13 mouse cellular contexts compared by ENCODE assay signal in the genomic region with DNA sequence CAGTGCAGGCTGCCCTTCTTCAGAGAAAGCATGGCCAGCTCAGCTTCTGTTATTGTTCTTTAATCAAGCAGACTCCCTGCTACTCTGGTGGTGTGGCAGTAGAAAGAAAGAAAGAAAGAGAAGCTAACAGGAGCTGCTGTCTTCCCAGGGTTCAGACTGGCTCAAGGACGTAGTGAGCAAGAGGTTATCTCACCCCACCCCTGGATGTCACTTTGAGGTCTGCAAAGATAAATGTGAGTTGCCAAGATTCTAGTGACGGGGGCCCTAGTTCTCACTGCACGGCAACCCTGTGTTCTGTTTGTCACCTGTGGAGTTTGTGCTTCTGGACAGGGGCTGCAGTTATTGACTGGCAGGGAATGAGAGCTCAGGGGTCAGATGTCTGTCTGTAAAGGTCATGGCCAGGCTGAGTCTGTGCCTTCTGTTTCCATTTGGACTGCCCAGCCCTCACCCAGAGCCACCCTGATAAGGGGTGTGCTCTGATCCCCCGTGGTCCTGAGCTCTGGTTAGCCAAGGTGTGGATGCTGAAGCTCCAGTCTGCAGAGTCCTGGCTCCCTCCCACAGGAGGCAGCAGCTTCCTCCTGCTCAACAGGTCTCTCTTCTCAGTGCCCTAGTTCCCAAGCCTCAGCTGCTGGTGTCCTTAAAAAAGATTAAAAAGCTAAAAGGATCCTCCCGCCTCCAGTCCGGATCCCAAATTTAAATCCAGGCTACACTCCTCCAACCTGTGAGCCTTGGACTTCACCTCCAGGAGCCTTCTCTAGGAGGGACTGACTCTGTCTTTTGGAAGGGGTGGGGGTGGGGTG.
A peak's percentile ranks its signal among the peaks of the same experiment; 100 is the strongest.
DNase-seq lines count a peak whose midpoint lies in the region; ATAC-seq and TF ChIP-seq lines count a peak whose summit lies in the region.
"Had no signal": no experiment of that assay in that cellular context is flagged by ENCODE, and none has a peak within 500 bp of the region (broad histone marks: within the 10 kb centered on the region; RNA-seq: fewer than 3 reads in every experiment).

No protein-coding gene starts in this region.

- H3K27me3 ChIP-seq in forebrain, embryonic 11.5 days (ENCODE audit: control insufficient read depth, insufficient read depth, low read length) = no peaks in the 10 kb centered on the region
- no peaks in the 10 kb centered on the region for H3K27me3 ChIP-seq in liver, embryonic 13.5 days

- no peak for TF ChIP-seq POLR2A in olfactory bulb, adult 2 months (IDR thresholded peaks at IDR 0.05; ENCODE audit: insufficient read depth, low read depth, low read length)

- 32% methylated on average over 6 of the region's 6 CpGs for WGBS in forebrain, embryonic 11.5 days
- WGBS in liver, embryonic 13.5 days (ENCODE audit: insufficient replicate concordance) = 28% methylated on average over 6 of the region's 6 CpGs
- WGBS in olfactory bulb, adult 2 months = 21% methylated on average over 6 of the region's 6 CpGs

- H3K27ac ChIP-seq in layer of hippocampus, adult 2 months = peak overlapping the region; percentile 84
- H3K27ac ChIP-seq in forebrain, embryonic 11.5 days (ENCODE audit: low read depth, low read length) = no peak overlapping the region
- no peak overlapping the region for H3K27ac ChIP-seq in liver, embryonic 13.5 days
- peak overlapping the region; percentile 94 for H3K27ac ChIP-seq in olfactory bulb, adult 2 months (ENCODE audit: insufficient read depth, low read depth, low read length)

- no peaks in the 10 kb centered on the region for H3K9me3 ChIP-seq in forebrain, embryonic 11.5 days (ENCODE audit: control insufficient read depth, low read length)
- H3K9me3 ChIP-seq in liver, embryonic 13.5 days (replicated peaks) = no peaks in the 10 kb centered on the region

- no peak for DNase-seq in layer of hippocampus, adult 2 months (ENCODE audit: low spot score in 2 of 2)
- DNase-seq in layer of hippocampus, adult 8-10 months (ENCODE audit: low spot score in 2 of 2) = no peak
- no peak for DNase-seq in forebrain, embryonic 11.5 days (ENCODE audit: low spot score)
- no peak for DNase-seq in liver, embryonic 13.5 days
- DNase-seq in heart, adult 11 months = no peak
- DNase-seq in kidney, adult 8-10 months = no peak
- DNase-seq: cerebellum, adult 18-20 months; lung, adult 2 months; right cerebral cortex, postnatal 25 days had no signal

- peak overlapping the region; percentile 48 for H3K9ac ChIP-seq in forebrain, embryonic 11.5 days (ENCODE audit: low read length)
- H3K9ac ChIP-seq in liver, embryonic 13.5 days = no peak overlapping the region

- 0 out of 2 replicates have a peak, but pooled peaks have one; percentile 5 for TF ChIP-seq CTCF in layer of hippocampus, adult 2 months (conservative IDR thresholded peaks at IDR 0.05)
- TF ChIP-seq CTCF in olfactory bulb, adult 2 months (IDR thresholded peaks at IDR 0.05; ENCODE audit: insufficient read depth, low read depth, low read length) = no peak

- H3K4me2 ChIP-seq in forebrain, embryonic 11.5 days (ENCODE audit: low read depth, low read length, severe bottlenecking) = peak overlapping the region; percentile 40; the same call in 1 of the 2 replicates
- H3K4me2 ChIP-seq in liver, embryonic 13.5 days = no peak overlapping the region

- H3K4me3 ChIP-seq in layer of hippocampus, adult 2 months = peak overlapping the region; percentile 53
- H3K4me3 ChIP-seq in forebrain, embryonic 11.5 days (ENCODE audit: low read depth, low read length) = no peak overlapping the region; the same call in 1 of the 2 replicates
- H3K4me3 ChIP-seq in liver, embryonic 13.5 days (replicated peaks) = no peak overlapping the region
- peak overlapping the region; percentile 72 for H3K4me3 ChIP-seq in olfactory bulb, adult 2 months (ENCODE audit: insufficient read depth, low read depth, low read length)
- H3K4me3 ChIP-seq: erythroblast, embryonic 14.5 days had no signal

- H3K4me1 ChIP-seq in forebrain, embryonic 11.5 days (replicated peaks; ENCODE audit: control insufficient read depth, insufficient read depth, low read length) = peaks cover 13% of the 10 kb centered on the region
- 0 out of 2 replicates have a peak, but pooled peaks cover 3% of the 10 kb centered on the region for H3K4me1 ChIP-seq in liver, embryonic 13.5 days (replicated peaks)
- H3K4me1 ChIP-seq in olfactory bulb, adult 2 months (ENCODE audit: control insufficient read depth, insufficient read depth, low read length) = peaks cover 56% of the 10 kb centered on the region

- ATAC-seq in forebrain, embryonic 11.5 days (replicated peaks; ENCODE audit: low FRiP score) = no peak
- ATAC-seq in liver, embryonic 13.5 days (ENCODE audit: low read depth) = peak; percentile 53; the same call in 1 of the 2 replicates
- no peak for ATAC-seq in erythroid progenitor cell, adult 5-6 weeks (replicated peaks; ENCODE audit: low FRiP score, poor library complexity, severe bottlenecking)
- ATAC-seq: intestine, embryonic 16.5 days had no signal

- H3K36me3 ChIP-seq in forebrain, embryonic 11.5 days (ENCODE audit: control insufficient read depth, insufficient read depth, low read length) = no peaks in the 10 kb centered on the region
- H3K36me3 ChIP-seq in liver, embryonic 13.5 days = no peaks in the 10 kb centered on the region

Comparison
In these comparisons a context has a peak if more than half of its experiments do, and no peak if none do; other contexts are left out.
1. H3K27ac ChIP-seq: peak in layer of hippocampus, adult 2 months (single experiment) and olfactory bulb, adult 2 months (single experiment); none in forebrain, embryonic 11.5 days (single experiment) and liver, embryonic 13.5 days (single experiment).
2. H3K4me3 ChIP-seq: peak in layer of hippocampus, adult 2 months (single experiment) and olfactory bulb, adult 2 months (single experiment); none in forebrain, embryonic 11.5 days (single experiment) and liver, embryonic 13.5 days (single experiment).